Mouse (Mus musculus) liver, adult (tissue): ENCODE measurements at regions not wholly inside any gene's neighbourhood (a gene's known extent, or its start where the extent isn't known, plus 50 kb on each side); places are given as distances from the start of the nearest gene placed in this dataset.

Experiments
- GATA4 ChIP-seq: IDR thresholded peaks from 2 replicates; pipeline ENCODE4 v1.6.1; 2014; ENCODE audit warnings: mild to moderate bottlenecking, low read length; ENCODE audit not compliant: insufficient replicate concordance

- no peak for TF ChIP-seq GATA4
Measured at GRCm38 (mm10) chr10:122386748-122387147, 61.6 kb upstream of the Avpr1a start.

- no peak for TF ChIP-seq GATA4
Measured at GRCm38 (mm10) chr10:122379661-122380344, 68.5 kb upstream of the Avpr1a start.

GRCm38 (mm10) chr10:122343291-122343690 is 105.0 kb upstream of the Avpr1a start:
- TF ChIP-seq GATA4, result no peak

GRCm38 (mm10) chr10:122342356-122342755 is 105.9 kb upstream of the Avpr1a start:
- peak; percentile 45; the same call in 1 of the 2 replicates for TF ChIP-seq GATA4

GRCm38 (mm10) chr10:122326851-122327250 is 121.4 kb upstream of the Avpr1a start:
- TF ChIP-seq GATA4, result no peak

GRCm38 (mm10) chr10:122318886-122319285 is 129.4 kb upstream of the Avpr1a start:
- TF ChIP-seq GATA4, result no peak

- TF ChIP-seq GATA4, result no peak
Measured at GRCm38 (mm10) chr10:122310646-122311193, 137.6 kb upstream of the Avpr1a start.

GRCm38 (mm10) chr10:122308691-122309090 is 139.6 kb upstream of the Avpr1a start:
- no peak for TF ChIP-seq GATA4

GRCm38 (mm10) chr10:122302259-122302658 is 146.0 kb upstream of the Avpr1a start:
- TF ChIP-seq GATA4, result no peak

GRCm38 (mm10) chr10:122295921-122296425 is 152.3 kb upstream of the Avpr1a start:
- no peak for TF ChIP-seq GATA4

- no peak for TF ChIP-seq GATA4
Measured at GRCm38 (mm10) chr10:122291611-122292010, 156.7 kb upstream of the Avpr1a start.

- TF ChIP-seq GATA4, result no peak
Measured at GRCm38 (mm10) chr10:122291091-122291490, 157.2 kb upstream of the Avpr1a start.

- no peak for TF ChIP-seq GATA4
Measured at GRCm38 (mm10) chr10:122274885-122275284, 173.4 kb upstream of the Avpr1a start.

GRCm38 (mm10) chr10:122274181-122274580 is 174.1 kb upstream of the Avpr1a start:
- no peak for TF ChIP-seq GATA4

GRCm38 (mm10) chr10:122264070-122264469 is 166.9 kb upstream of the Rxylt1 start:
- TF ChIP-seq GATA4, result no peak

GRCm38 (mm10) chr10:122259354-122259753 is 162.2 kb upstream of the Rxylt1 start:
- TF ChIP-seq GATA4, result no peak

GRCm38 (mm10) chr10:122258711-122259110 is 161.5 kb upstream of the Rxylt1 start:
- no peak for TF ChIP-seq GATA4

GRCm38 (mm10) chr10:122231818-122232217 is 134.6 kb upstream of the Rxylt1 start:
- TF ChIP-seq GATA4, result no peak
